Mouse (Mus musculus) monocyte, adult 2 months (primary cell): ENCODE data around the gene Nbr1.

ENCODE experiments used
- DNase-seq, 2 experiments: peaks; one replicate each; pipeline ENCODE4 v3.0.0; 2022; ENCODE audit warnings: low spot score in 2 of 2, low read depth in 1 of 2

Nbr1 gene

DNA sequence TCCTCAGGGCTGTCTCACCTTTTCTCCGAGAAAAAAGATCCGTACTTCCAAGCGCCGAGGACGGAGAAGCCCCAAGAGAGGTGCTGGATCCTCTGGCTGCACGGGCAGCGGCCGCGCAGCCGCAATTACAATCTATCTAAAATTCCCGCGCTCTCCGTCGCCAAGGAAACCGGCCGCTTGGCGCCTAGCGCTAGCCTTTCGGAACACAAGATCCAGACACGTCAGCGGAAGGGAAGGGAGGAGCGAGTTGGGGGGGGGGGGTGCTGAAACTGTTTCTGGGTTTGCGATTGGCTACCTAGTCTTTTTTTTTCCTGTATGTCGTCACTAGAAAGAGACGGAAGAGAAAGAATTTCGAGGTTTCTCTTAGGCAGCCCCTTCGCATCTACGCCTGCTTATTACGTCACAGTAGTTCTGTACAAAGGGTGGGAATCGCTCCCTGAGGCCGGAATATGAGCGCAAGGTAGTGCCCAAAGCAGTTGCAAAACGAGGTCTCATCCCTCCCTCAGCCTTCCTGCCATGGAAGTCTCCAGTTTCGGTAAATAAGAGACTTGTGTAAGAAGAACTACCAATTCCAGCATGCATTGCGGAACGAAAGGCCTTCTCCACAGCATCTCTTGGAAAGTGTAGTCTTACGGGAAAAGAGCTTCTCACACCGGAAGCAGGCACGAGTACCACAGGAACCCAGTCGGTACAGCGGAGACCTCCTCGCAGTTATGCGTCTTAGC is at the start of gene Nbr1, which contains the start of gene Brca1:
Nbr1 (plus strand) TSS at position 399 of the 725 bp plus-strand sequence.
Brca1 (minus strand) TSS at position 205 of the 725 bp plus-strand sequence.
- DNase-seq = peak; percentile 73 to 88

DNA sequence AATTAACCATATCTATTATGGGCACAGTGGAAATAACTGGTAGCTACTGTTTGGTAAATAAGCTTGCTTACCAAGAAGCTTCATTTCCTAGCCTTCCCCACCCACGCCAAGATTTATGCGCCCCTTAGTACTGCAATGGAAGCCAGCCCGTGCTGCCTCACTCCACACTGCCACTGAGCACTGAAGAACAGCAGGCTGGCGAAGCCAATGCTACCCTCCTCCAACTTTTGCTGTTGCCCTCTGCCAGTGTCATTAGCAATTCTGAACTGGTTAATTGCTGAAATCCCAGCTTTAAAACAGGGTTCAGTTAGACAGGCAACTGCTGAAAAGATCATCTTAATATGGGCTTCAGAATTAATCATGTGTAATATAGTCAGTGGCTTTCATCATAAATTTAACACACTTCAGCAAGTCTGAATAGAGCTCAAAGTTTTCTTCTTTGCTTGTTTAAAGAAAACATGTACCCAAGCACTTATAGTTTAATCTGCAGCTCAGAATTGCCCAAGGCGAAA is 45.6 kb upstream of the Nbr1 start:
- no peak for DNase-seq

DNA sequence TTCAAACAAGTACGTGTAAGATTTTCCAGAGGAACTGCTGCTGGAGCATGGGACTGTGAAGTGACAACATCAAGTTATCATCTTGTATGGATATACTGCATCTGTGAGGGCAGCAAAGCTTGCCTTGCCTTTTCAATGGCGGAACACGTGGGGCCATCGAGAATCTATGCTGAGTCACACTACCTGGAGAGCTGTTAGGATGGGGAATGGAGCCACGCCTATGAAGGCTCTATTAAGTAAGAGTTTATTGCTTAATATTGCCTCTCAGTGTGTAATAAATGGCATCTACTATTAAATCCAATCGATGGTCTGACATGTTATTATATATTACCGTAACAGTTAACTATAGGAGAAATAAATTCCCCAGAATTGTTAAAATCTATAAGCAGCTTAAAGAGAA is 44.9 kb upstream of the Nbr1 start:
- DNase-seq = no peak

DNA sequence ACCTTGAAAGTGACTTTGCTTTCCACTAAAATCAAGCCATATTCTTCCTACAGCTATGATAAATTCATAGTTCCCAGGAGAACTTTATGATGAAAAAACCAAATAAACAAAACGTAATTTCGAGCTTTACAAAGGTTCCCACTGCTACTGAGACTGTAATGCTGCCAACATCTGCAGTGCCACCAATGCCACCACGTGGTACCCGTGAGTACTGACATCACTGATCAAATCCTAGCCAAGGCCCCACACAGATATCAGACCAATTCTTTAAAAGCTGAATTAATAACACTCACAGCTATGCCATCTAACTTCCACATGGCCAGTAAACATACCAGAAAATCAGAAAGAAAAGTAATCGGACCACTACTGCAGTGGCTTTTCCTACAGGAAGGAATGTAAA is 33.0 kb upstream of the Nbr1 start:
- DNase-seq = no peak

DNA sequence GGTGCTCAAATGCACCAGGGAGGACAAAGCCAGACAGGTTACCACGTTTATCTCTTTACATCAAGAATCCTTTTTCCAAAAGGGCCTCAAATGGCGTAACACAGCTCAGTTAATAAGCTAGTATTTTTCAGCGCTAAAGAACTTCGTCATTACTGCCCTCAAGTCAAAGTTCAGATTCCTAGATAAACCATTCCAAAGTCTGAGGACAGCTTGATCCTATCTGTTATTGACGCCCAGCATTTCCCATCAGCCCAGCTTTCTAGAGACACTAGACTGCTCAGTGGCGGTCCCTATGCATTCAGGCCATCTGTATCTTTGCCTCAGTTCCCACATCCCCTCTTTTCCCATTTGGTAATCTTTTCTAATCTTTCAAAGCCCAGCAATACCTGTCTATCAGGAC is 32.6 kb upstream of the Nbr1 start:
- DNase-seq = no peak

DNA sequence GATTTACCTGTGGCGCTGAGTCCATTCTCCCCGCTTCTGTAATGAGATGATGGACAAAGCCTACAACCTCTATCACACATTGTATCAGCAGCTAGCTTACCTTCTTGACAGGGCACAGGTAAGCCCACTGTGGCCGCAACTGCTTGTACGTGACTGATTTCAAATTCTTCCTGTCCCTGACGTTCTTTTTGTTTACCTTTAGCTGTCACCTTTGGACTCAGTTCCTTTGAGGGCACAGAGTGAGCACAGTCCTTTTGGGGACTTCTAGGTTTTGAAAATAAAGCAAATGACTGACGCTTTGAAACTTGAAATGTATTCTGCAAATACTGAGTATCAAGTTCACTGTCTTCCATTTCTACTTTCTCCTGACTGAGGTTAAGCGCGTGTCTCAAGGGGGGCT is 27.5 kb upstream of the Nbr1 start:
- DNase-seq = no peak

GRCm38 (mm10) chr11:101525056-101525455 is 26.9 kb upstream of the Nbr1 start:
- DNase-seq = no peak

GRCm38 (mm10) chr11:101525936-101526595 is 25.9 kb upstream of the Nbr1 start:
- DNase-seq = no peak

GRCm38 (mm10) chr11:101526686-101527085 is 25.3 kb upstream of the Nbr1 start:
- no peak for DNase-seq

DNA sequence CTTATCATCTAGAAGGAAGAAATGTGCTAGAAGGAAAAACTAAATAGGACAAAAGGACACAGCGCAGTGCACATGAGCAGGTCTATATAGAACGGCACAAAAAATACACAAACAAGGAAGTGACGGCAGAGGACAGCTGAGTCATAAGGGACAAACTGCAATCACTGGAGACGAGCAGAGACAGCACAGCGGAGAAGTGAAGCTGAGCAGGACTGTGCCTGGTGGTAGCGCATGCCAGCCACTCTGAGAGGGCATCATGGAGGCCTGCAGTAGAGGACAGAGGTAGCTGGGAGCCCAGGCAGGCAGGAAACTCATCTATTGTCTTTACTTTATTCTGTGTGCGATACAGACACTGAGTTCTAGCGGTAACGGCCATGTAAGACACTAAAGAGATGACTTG is 8.4 kb upstream of the Nbr1 start:
- DNase-seq = peak in 1 of 2 experiments; percentile 14

DNA sequence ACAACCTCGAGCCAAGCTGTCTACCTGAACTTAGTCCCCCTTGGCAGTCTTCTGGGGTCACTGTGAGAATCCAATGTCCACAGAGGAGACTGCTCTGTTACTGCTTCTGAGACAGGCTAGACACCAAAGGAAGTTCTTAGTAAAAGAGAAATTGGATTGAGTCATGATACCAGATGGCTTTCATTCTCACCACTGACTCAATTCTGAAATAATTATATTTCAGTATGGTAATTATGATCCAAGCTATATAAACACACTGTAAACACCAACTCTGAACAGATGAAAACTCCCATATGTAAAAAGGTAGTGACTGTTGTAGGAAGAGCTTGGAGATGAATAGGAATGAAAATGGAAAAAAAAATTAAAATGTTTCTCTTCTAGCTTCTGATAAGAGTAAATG is 7.8 kb upstream of the Nbr1 start:
- DNase-seq = no peak

- DNase-seq = no peak
Observed at GRCm38 (mm10) chr11:101548526-101548925, 3.4 kb upstream of the Nbr1 start.

DNA sequence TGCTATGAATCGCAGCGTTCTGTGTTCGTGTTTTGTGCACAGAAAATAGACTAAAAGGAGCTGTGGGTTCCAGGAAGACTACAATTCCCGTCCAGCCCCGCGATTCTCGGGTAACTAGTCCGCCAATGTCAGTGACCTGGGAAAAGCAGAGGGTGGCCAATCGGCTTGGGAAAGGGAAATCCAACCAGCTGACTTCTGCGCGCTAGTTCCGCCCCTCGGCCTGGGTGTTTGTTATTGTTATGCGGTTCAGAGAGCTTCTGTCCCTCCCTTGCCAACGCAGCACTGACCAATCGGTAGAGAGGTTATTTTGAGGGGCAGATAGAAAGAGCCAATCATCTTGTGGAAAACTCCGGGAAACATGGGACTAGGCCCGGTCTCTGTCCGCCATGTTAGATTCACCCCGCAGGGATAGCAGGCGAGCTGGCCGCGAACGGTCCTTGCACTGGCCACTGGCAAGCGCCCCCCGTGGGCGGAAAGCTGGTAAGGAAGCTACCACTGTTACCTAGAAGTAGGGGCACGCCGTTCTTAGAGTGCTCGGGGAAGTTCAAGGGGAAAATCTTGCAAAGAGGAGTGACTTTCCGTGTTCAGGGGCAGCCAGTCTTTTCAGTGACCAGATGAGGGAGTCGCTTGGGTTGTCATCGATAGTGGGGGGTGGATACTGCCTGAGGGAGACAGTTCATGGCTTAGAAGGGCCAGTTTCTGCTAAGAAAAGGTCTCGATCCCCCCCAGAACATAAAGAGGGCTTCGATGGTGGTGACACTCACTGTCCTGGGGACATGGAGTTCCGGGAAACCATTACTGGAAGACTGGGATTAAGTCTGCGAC is 739 bp downstream of the Nbr1 start:
- peak; percentile 96 to 98 for DNase-seq

- DNase-seq = no peak
Observed at GRCm38 (mm10) chr11:101553354-101553930, 1.5 kb downstream of the Nbr1 start.

- no peak for DNase-seq
Observed at GRCm38 (mm10) chr11:101556541-101556940, 4.6 kb downstream of the Nbr1 start.

DNA sequence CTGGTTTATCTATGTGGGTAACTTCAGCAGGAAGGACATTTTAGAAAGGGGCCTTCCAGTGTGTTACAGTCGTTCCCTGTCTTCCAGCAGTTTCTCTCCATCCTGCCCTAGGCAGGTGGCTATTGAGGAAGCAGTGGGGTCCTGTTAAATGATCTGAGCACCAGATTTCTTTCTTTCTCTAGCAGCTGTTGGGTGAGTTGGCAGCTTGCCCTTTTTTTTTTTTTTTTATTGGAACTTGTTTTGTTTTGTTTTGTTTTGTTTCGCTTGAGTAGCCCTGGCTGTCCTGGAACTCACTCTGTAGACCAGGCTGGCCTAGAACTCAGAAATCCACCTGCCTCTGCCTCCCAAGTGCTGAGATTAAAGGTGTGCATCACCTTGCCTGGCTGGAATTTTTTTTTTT is 5.0 kb downstream of the Nbr1 start:
- DNase-seq = no peak

GRCm38 (mm10) chr11:101562391-101562790 is 10.4 kb downstream of the Nbr1 start:
- DNase-seq = peak; percentile 44 to 48

GRCm38 (mm10) chr11:101568421-101568820 is 16.5 kb downstream of the Nbr1 start:
- DNase-seq = no peak

DNA sequence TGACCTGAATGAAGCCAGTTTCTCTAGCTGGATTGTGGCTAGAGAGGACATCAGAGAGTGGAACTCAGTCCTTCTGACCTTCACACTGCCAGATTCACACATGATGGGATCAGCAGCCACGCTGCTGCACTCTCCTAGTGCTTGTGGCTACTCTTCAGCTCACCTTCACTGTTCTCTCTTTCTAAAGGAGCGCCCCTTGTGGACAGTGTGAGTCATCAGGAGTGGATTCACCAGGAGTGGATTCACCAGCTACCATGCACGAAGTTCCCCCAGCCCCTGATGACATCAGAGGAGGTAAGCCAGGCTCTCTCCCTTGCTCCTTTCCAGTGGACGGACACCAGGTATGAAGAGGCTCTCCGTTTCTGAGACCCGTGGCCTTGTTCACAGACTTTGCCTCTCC is 24.2 kb downstream of the Nbr1 start:
- no peak for DNase-seq

GRCm38 (mm10) chr11:101581081-101581764 is 29.3 kb downstream of the Nbr1 start:
- no peak for DNase-seq
